Mouse (Mus musculus) testis, adult 2 months (tissue): Measurements from ENCODE around the gene Krt6a.

Experiments used
- CTCF ChIP-seq: fragments of 200-500 bp; IDR thresholded peaks from 2 replicates; pipeline ENCODE4 v1.5.1; 2012; ENCODE audit warnings: low read depth, mild to moderate bottlenecking, inconsistent platforms, low read length, moderate library complexity; ENCODE audit not compliant: control insufficient read depth, insufficient read depth, insufficient replicate concordance
- POLR2A ChIP-seq: fragments of 200-500 bp; IDR thresholded peaks from 2 replicates; pipeline ENCODE4 v1.6.1; 2012; ENCODE audit warnings: low read depth, mild to moderate bottlenecking, inconsistent platforms, low read length, moderate library complexity; ENCODE audit not compliant: control insufficient read depth

GRCm38 (mm10) chr15:101704066-101704465 lies 10.0 kb upstream of the Krt6a start:
- TF ChIP-seq POLR2A (no peak), CTCF (no peak)
